ENCODE assay signal across 8 mouse cellular contexts in the genomic region with DNA sequence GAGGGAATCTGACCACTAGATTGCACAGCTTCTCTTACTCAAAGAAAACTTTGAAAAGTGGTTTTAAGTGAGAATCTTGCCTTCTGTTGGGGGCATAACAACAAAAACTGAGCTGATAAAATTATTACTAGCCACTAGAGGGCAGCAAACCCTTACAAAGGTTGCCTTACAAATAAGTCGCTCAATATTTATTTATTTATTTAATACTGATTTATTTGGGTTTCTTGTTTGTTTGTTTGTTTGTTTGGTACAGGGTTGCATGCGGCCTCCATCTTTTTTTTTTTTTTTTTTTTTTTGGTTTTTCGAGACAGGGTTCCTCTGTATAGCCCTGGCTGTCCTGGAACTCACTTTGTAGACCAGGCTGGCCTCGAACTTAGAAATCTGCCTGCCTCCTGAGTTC. TPM values are rescaled to one million over a fixed set of nuclear protein-coding genes. Genes with fewer than 3 reads are reported as not detected.
A peak's percentile ranks its signal among the peaks of the same experiment; 100 is the strongest.
DNase-seq lines count a peak whose midpoint lies in the region; ATAC-seq and TF ChIP-seq lines count a peak whose summit lies in the region.

No protein-coding gene starts in this region.

- no peak overlapping the region for H3K4me3 ChIP-seq in hindbrain, embryonic 14.5 days (replicated peaks; ENCODE audit: low read length)
- H3K4me3 ChIP-seq in hindbrain, embryonic 10.5 days: no peak overlapping the region
- no peak overlapping the region for H3K4me3 ChIP-seq in G1E (ENCODE audit: low read depth, low read length)
- no peak overlapping the region for H3K4me3 ChIP-seq in midbrain, embryonic 13.5 days (replicated peaks)

- 0 out of 2 replicates have a peak, but pooled peaks have one; percentile 5 for TF ChIP-seq CTCF in G1E (IDR thresholded peaks at IDR 0.05; ENCODE audit: low read depth, low read length)

- H3K9me3 ChIP-seq in hindbrain, embryonic 14.5 days (ENCODE audit: control insufficient read depth, low read length): no peaks in the 10 kb centered on the region
- no peaks in the 10 kb centered on the region for H3K9me3 ChIP-seq in hindbrain, embryonic 10.5 days
- H3K9me3 ChIP-seq in G1E (replicated peaks): no peaks in the 10 kb centered on the region
- no peaks in the 10 kb centered on the region for H3K9me3 ChIP-seq in midbrain, embryonic 13.5 days

- ATAC-seq in hindbrain, embryonic 14.5 days (ENCODE audit: low FRiP score): no peak; the same call in 1 of the 2 replicates
- ATAC-seq in G1E (ENCODE audit: extremely low read depth, insufficient number of reproducible peaks, low FRiP score, poor library complexity, severe bottlenecking): no peak
- ATAC-seq in midbrain, embryonic 13.5 days: peak; percentile 45
- no peak for ATAC-seq in erythroblast, adult 5-6 weeks (replicated peaks; ENCODE audit: low FRiP score, poor library complexity, severe bottlenecking)

- no peak overlapping the region for H3K9ac ChIP-seq in hindbrain, embryonic 14.5 days
- H3K9ac ChIP-seq in midbrain, embryonic 13.5 days (replicated peaks): no peak overlapping the region

- H3K27me3 ChIP-seq in hindbrain, embryonic 14.5 days (ENCODE audit: control insufficient read depth, insufficient read depth, low read length): no peaks in the 10 kb centered on the region
- no peaks in the 10 kb centered on the region for H3K27me3 ChIP-seq in hindbrain, embryonic 10.5 days (ENCODE audit: insufficient read depth, poor library complexity, severe bottlenecking)
- H3K27me3 ChIP-seq in G1E (ENCODE audit: insufficient read depth, low read length): peaks cover 10% of the 10 kb centered on the region
- no peaks in the 10 kb centered on the region for H3K27me3 ChIP-seq in midbrain, embryonic 13.5 days

- DNase-seq in hindbrain, embryonic 14.5 days (ENCODE audit: low spot score): peak; percentile 84
- DNase-seq in hindbrain, embryonic 10.5 days (ENCODE audit: low spot score): no peak
- DNase-seq in 416B (ENCODE audit: low read depth) (peak; percentile 89), G1E (ENCODE audit: low spot score) (peak; percentile 14)
- DNase-seq in embryo, embryonic 11 days: peak; percentile 67
- no peak for DNase-seq in urinary bladder, adult 18-20 months (ENCODE audit: low spot score in 2 of 2)

- no peaks in the 10 kb centered on the region for H3K36me3 ChIP-seq in hindbrain, embryonic 14.5 days (replicated peaks; ENCODE audit: control insufficient read depth, insufficient read depth)
- no peaks in the 10 kb centered on the region for H3K36me3 ChIP-seq in hindbrain, embryonic 10.5 days
- no peaks in the 10 kb centered on the region for H3K36me3 ChIP-seq in G1E (replicated peaks)
- H3K36me3 ChIP-seq in midbrain, embryonic 13.5 days: no peaks in the 10 kb centered on the region

- no peak overlapping the region for H3K27ac ChIP-seq in hindbrain, embryonic 14.5 days
- no peak overlapping the region for H3K27ac ChIP-seq in hindbrain, embryonic 10.5 days
- no peak overlapping the region for H3K27ac ChIP-seq in midbrain, embryonic 13.5 days

- no peak overlapping the region for H3K4me2 ChIP-seq in hindbrain, embryonic 14.5 days (replicated peaks)
- no peak overlapping the region for H3K4me2 ChIP-seq in midbrain, embryonic 13.5 days (replicated peaks)

- WGBS in hindbrain, embryonic 14.5 days: 32% methylated on average over 3 of the region's 4 CpGs
- WGBS in hindbrain, embryonic 10.5 days: 33% methylated on average over 4 of the region's 4 CpGs
- WGBS in midbrain, embryonic 13.5 days: 35% methylated on average over 4 of the region's 4 CpGs

- H3K4me1 ChIP-seq in hindbrain, embryonic 14.5 days (replicated peaks; ENCODE audit: control insufficient read depth, insufficient read depth, low read length): no peaks in the 10 kb centered on the region
- H3K4me1 ChIP-seq in hindbrain, embryonic 10.5 days (replicated peaks): no peaks in the 10 kb centered on the region
- peaks cover 11% of the 10 kb centered on the region for H3K4me1 ChIP-seq in G1E (ENCODE audit: insufficient read depth, low read depth, low read length)
- no peaks in the 10 kb centered on the region for H3K4me1 ChIP-seq in midbrain, embryonic 13.5 days (replicated peaks)

RNA-seq across cellular contexts. Expression of gene Mtf2, which starts 31.3 kb away (rescaled TPM):
- polyA plus RNA-seq in hindbrain, embryonic 14.5 days (2014; fragmentation: Nextera tagmentation; extraction: Ambion mirVana): 91.9 and 92.1 TPM in 2 replicates
- 120 and 161 TPM in 2 replicates for polyA plus RNA-seq in hindbrain, embryonic 10.5 days (2016; fragmentation: Nextera tagmentation; extraction: Ambion mirVana)
- total RNA-seq in G1E (2014; fragmentation: Nextera tagmentation): 112 and 113 TPM in 2 replicates
- total RNA-seq in G1E (2017): 74.6 and 95.1 TPM in 2 replicates
- 18.5 and 26.6 TPM in 2 replicates for polyA plus RNA-seq in G1E (2012)
- polyA plus RNA-seq in midbrain, embryonic 13.5 days (2015; fragmentation: Nextera tagmentation; extraction: Ambion mirVana): 140 and 146 TPM in 2 replicates
- total RNA-seq in erythroblast, adult 5-6 weeks (2015; ENCODE audit: low replicate concordance): 19.6 and 22.9 TPM in 2 replicates
- total RNA-seq in erythroblast, adult 5-6 weeks (2017; ENCODE audit: low replicate concordance): 18.9 and 32.2 TPM in 2 replicates

RNA-seq across cellular contexts. Expression of gene Fam69a, which starts 47.3 kb away (rescaled TPM):
- 68.0 and 70.4 TPM in 2 replicates for polyA plus RNA-seq in hindbrain, embryonic 14.5 days (2014; fragmentation: Nextera tagmentation; extraction: Ambion mirVana)
- polyA plus RNA-seq in hindbrain, embryonic 10.5 days (2016; fragmentation: Nextera tagmentation; extraction: Ambion mirVana): 18.6 and 22.2 TPM in 2 replicates
- 52.3 and 54.3 TPM in 2 replicates for total RNA-seq in G1E (2014; fragmentation: Nextera tagmentation)
- 24.9 and 25.8 TPM in 2 replicates for total RNA-seq in G1E (2017)
- polyA plus RNA-seq in G1E (2012): 1.8 and 2.3 TPM in 2 replicates
- polyA plus RNA-seq in midbrain, embryonic 13.5 days (2015; fragmentation: Nextera tagmentation; extraction: Ambion mirVana): 36.0 and 38.7 TPM in 2 replicates
- 7.9 and 19.0 TPM in 2 replicates for total RNA-seq in erythroblast, adult 5-6 weeks (2015; ENCODE audit: low replicate concordance)
- 3.6 and 7.2 TPM in 2 replicates for total RNA-seq in erythroblast, adult 5-6 weeks (2017; ENCODE audit: low replicate concordance)

Comparison
In these comparisons a context has a peak if more than half of its experiments do, and no peak if none do; other contexts are left out.
1. DNase-seq: peak in hindbrain, embryonic 14.5 days (single experiment), 416B (single experiment), G1E (single experiment) and embryo, embryonic 11 days (single experiment); none in hindbrain, embryonic 10.5 days (single experiment) and urinary bladder, adult 18-20 months (0 of 2).